Mouse (Mus musculus) testis, adult 2 months (tissue): ENCODE results near the gene Prdx2.

Experiments used
- CTCF ChIP-seq: fragments of 200-500 bp; IDR thresholded peaks from 2 replicates; pipeline ENCODE4 v1.5.1; 2012; ENCODE audit warnings: low read depth, mild to moderate bottlenecking, inconsistent platforms, low read length, moderate library complexity; ENCODE audit not compliant: control insufficient read depth, insufficient read depth, insufficient replicate concordance
- POLR2A ChIP-seq: fragments of 200-500 bp; IDR thresholded peaks from 2 replicates; pipeline ENCODE4 v1.6.1; 2012; ENCODE audit warnings: low read depth, mild to moderate bottlenecking, inconsistent platforms, low read length, moderate library complexity; ENCODE audit not compliant: control insufficient read depth

DNA sequence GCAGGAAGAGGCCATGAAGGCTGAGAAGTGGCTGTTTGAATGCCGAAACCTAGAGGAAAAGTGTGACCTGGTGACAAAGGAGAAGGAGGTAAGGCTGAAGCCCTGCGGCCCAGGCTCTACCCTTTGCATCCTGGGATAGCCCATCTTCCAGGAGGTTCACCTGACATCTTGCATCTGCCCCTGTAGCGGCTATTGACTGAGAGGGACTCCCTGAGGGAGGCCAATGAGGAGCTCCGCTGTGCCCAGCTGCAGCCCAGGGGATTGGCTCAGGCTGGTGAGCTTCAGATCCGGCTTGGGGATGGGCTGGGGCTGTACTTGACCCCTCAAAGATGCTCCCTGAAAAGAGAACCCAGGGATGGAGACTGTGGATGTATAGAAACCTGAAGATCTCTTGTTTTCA is 27.6 kb downstream of the Prdx2 start:
- TF ChIP-seq CTCF (no peak), POLR2A (no peak)
